Mouse (Mus musculus) lung, postnatal 14 days (tissue): Measurements from ENCODE around the gene Sf3b1.

Source experiments
- DNase-seq: peaks from one replicate; pipeline ENCODE4 v3.0.0; 2021

Sf3b1 gene

DNA sequence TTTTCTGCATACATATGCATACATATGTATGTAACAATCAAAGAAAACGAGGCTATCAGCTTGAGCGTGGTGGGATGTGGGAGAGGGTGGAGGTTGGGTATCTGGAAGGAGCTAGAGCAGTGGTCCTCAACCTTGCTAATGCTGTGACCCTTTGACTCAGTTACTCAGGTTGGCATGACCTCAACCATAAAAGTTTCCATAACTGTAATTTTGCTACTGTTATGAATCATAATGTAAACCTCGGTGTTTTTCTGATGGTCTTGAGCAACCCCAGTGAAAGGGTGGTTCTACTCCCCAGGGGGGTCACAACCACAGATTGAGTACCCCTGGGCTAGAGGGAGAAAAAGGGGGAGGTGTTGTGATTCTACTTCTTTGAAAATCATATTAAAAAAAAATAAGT is 91.8 kb downstream of the Sf3b1 start:
- DNase-seq, result no peak
